Mouse (Mus musculus): ENCODE data around the gene Rxfp3. TPM values are rescaled to one million over a fixed set of nuclear protein-coding genes. Genes with fewer than 3 reads are reported as not detected.

Rxfp3 gene
- polyA plus RNA-seq, 2 experiments: not detected

DNA sequence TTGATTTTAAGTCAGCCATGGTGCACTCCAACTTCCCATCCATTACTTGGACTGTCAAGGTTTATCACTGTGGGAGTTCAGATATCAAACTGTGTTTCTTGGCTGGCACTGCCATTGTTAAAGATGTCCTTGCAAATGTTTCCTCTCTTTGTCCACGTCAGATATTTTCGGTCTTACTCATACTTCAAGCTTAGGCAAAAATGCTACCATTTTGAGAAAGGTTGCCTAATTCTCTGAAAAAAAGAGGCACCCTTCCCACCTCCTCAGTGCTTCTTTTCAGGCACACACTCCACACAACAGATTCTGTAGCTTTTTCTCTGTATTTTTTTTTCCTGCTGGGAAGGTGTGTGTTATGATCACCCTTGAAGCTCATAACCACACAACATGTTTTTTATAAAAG is 3.4 kb upstream of the Rxfp3 start:
- Histone ChIP-seq H3K27ac (no peak overlapping the region), H3K27me3 (ENCODE audit: control insufficient read depth, insufficient read depth, low read length) (peaks cover 20% of the 10 kb centered on the region), H3K9me3 (ENCODE audit: control insufficient read depth, low read length) (no peaks in the 10 kb centered on the region), H3K36me3 (replicated peaks; ENCODE audit: control insufficient read depth, insufficient read depth, low read depth) (no peaks in the 10 kb centered on the region), H3K4me3 (ENCODE audit: insufficient read depth in 1 of 2, low read depth in 2 of 2, low read length in 2 of 2) (no peak overlapping the region), H3K4me2 (ENCODE audit: low read depth) (no peak overlapping the region), H3K9ac (replicated peaks) (no peak overlapping the region), H3K4me1 (replicated peaks; ENCODE audit: control insufficient read depth in 2 of 2, insufficient read depth in 2 of 2, low read length in 1 of 2) (no peaks in the 10 kb centered on the region)
- WGBS (ENCODE audit: insufficient replicate concordance): 69% methylated on average over 2 of the region's 2 CpGs
- TF ChIP-seq CTCF (IDR thresholded peaks at IDR 0.05; ENCODE audit: low read depth) (no peak), EP300 (IDR thresholded peaks at IDR 0.05; ENCODE audit: low read depth) (no peak)
- ATAC-seq (ENCODE audit: insufficient read depth) (no peak), DNase-seq (ENCODE audit: low read depth in 3 of 3, low spot score in 3 of 3) (no peak)

DNA sequence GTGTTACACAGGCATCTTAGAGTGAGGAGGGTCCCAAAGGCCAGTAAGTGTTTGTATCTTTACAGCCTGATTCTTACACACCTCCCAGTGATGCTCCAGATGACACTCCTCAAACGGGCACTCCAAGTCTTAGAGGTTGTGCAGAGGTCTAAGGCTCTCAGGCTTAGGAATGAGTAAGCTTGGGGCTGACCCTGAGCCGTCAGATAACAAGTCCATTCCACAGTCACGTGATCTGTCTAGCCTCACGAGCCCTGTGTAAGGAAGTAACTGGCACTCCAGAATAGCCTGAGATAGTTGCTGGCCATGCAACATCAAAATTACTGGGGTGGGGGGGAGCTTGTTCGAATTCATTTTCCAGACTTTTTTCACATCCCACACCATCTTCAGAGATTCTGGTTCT is 2.3 kb upstream of the Rxfp3 start:
- H3K9ac ChIP-seq (replicated peaks): no peak overlapping the region
- no peaks in the 10 kb centered on the region for H3K9me3 ChIP-seq (ENCODE audit: control insufficient read depth, low read length)
- H3K4me3 ChIP-seq (ENCODE audit: insufficient read depth in 1 of 2, low read depth in 2 of 2, low read length in 2 of 2): no peak overlapping the region
- ATAC-seq (ENCODE audit: insufficient read depth) (no peak), DNase-seq (ENCODE audit: low read depth in 3 of 3, low spot score in 3 of 3) (no peak)
- H3K27me3 ChIP-seq (ENCODE audit: control insufficient read depth, insufficient read depth, low read length): peaks cover 30% of the 10 kb centered on the region
- H3K4me1 ChIP-seq (replicated peaks; ENCODE audit: control insufficient read depth in 2 of 2, insufficient read depth in 2 of 2, low read length in 1 of 2): no peaks in the 10 kb centered on the region
- H3K4me2 ChIP-seq (ENCODE audit: low read depth): no peak overlapping the region
- 26% methylated on average over 5 of the region's 5 CpGs for WGBS (ENCODE audit: insufficient replicate concordance)
- no peak overlapping the region for H3K27ac ChIP-seq
- no peaks in the 10 kb centered on the region for H3K36me3 ChIP-seq (replicated peaks; ENCODE audit: control insufficient read depth, insufficient read depth, low read depth)
- TF ChIP-seq EP300 (IDR thresholded peaks at IDR 0.05; ENCODE audit: low read depth) (no peak), CTCF (IDR thresholded peaks at IDR 0.05; ENCODE audit: low read depth) (no peak)

DNA sequence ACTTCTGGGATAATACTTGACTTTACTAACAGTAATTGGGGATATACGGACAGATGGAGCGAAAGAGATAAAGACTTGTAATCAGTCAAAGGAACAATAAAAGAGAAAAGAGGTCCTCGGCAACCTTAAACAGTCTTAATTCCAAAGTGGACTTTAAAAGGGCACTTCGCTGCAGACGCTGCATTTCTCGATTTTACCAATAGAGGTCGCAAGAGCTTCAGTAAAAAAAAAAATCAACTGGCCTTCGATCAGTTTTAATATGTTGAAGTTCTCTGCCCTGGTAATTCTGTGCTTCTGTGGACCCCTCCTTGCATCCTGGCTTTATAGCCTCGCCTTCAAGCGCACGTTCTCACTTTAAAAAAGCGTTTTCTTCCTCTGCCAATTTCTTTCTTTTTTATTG is 685 bp upstream of the Rxfp3 start:
- 5% methylated on average over 12 of the region's 12 CpGs for WGBS (ENCODE audit: insufficient replicate concordance)
- no peaks in the 10 kb centered on the region for H3K9me3 ChIP-seq (ENCODE audit: control insufficient read depth, low read length)
- TF ChIP-seq CTCF (IDR thresholded peaks at IDR 0.05; ENCODE audit: low read depth) (peak; percentile 48; the same call in 1 of the 2 replicates), EP300 (IDR thresholded peaks at IDR 0.05; ENCODE audit: low read depth) (no peak)
- no peaks in the 10 kb centered on the region for H3K36me3 ChIP-seq (replicated peaks; ENCODE audit: control insufficient read depth, insufficient read depth, low read depth)
- no peak overlapping the region for H3K4me2 ChIP-seq (ENCODE audit: low read depth)
- no peak overlapping the region for H3K27ac ChIP-seq
- H3K27me3 ChIP-seq (ENCODE audit: control insufficient read depth, insufficient read depth, low read length): peaks cover 30% of the 10 kb centered on the region
- no peaks in the 10 kb centered on the region for H3K4me1 ChIP-seq (replicated peaks; ENCODE audit: control insufficient read depth in 2 of 2, insufficient read depth in 2 of 2, low read length in 1 of 2)
- DNase-seq (ENCODE audit: low read depth in 3 of 3, low spot score in 3 of 3) (no peak), ATAC-seq (ENCODE audit: insufficient read depth) (no peak)
- no peak overlapping the region for H3K4me3 ChIP-seq (ENCODE audit: insufficient read depth in 1 of 2, low read depth in 2 of 2, low read length in 2 of 2)
- no peak overlapping the region for H3K9ac ChIP-seq (replicated peaks)

DNA sequence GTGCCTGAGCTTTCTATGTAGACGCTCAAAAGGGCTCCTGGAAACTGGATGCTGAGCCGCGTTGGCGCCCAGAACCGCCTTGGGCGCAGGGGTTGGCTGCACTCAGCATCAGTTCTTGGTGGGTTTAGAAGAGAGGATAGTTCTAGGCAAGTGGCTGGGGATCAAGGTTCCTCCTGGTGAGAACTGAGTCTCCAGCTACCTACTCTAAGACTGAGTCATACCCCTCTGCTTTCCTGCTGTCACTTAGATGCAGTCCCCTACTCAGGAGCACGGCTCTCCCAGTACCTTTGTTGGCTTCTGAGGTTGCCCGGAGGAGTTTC is 455 bp downstream of the Rxfp3 start:
- no peak overlapping the region for H3K27ac ChIP-seq
- H3K4me2 ChIP-seq (ENCODE audit: low read depth): peak overlapping the region; percentile 37
- ATAC-seq (ENCODE audit: insufficient read depth): no peak
- H3K36me3 ChIP-seq (replicated peaks; ENCODE audit: control insufficient read depth, insufficient read depth, low read depth): no peaks in the 10 kb centered on the region
- H3K27me3 ChIP-seq (ENCODE audit: control insufficient read depth, insufficient read depth, low read length): peaks cover 30% of the 10 kb centered on the region
- no peak for DNase-seq (ENCODE audit: low read depth in 3 of 3, low spot score in 3 of 3)
- H3K9me3 ChIP-seq (ENCODE audit: control insufficient read depth, low read length): no peaks in the 10 kb centered on the region
- TF ChIP-seq CTCF (IDR thresholded peaks at IDR 0.05; ENCODE audit: low read depth) (no peak), EP300 (IDR thresholded peaks at IDR 0.05; ENCODE audit: low read depth) (no peak)
- H3K4me1 ChIP-seq (replicated peaks; ENCODE audit: control insufficient read depth in 2 of 2, insufficient read depth in 2 of 2, low read length in 1 of 2): no peaks in the 10 kb centered on the region
- 6% methylated on average over 8 of the region's 8 CpGs for WGBS (ENCODE audit: insufficient replicate concordance)
- H3K4me3 ChIP-seq (ENCODE audit: insufficient read depth in 1 of 2, low read depth in 2 of 2, low read length in 2 of 2): no peak overlapping the region; a peak in 1 of 4 replicates
- H3K9ac ChIP-seq (replicated peaks): no peak overlapping the region

DNA sequence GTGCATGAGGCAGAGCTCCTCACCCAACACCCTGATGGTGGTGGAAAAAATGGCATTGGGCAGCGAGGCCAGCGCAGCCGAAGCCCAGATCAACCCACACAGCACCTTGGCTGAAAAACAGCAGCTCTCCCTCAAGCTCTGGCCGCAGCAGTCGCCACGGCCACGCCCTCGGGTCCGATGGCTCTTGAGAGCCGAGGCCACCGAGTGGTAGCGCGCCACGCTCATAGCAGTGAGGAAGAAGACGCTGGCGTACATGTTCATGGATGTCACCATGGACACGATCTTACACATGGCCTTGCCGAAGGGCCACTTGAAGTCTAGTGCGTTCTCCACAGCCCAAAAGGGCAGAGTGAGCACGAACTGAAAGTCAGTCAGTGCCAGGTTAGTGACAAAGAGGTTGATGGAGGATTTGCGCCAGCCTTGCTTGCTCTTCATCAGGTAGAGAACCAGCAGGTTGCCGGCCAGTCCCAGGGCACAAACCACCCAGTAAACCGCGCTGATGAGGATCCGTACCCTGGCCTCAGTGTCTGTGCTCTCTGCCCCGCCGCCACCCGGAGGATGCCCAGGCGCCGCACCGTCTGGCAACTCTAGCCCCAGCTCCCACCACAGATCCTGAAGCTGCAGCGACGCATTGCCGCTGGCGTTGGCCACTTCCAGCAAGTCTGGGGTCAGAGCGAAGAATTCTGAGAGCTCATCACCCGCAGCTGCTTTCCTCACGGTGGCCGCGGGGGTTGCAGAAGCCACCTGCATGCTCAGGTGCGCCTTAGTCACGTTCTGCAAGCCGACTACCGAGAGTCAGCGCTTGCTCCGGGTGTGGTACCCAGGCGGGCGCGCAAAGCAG is 1.0 kb downstream of the Rxfp3 start:
- Histone ChIP-seq H3K27ac (no peak overlapping the region), H3K9ac (replicated peaks) (no peak overlapping the region), H3K36me3 (replicated peaks; ENCODE audit: control insufficient read depth, insufficient read depth, low read depth) (no peaks in the 10 kb centered on the region), H3K9me3 (ENCODE audit: control insufficient read depth, low read length) (no peaks in the 10 kb centered on the region), H3K4me2 (ENCODE audit: low read depth) (peak overlapping the region; percentile 37), H3K27me3 (ENCODE audit: control insufficient read depth, insufficient read depth, low read length) (peaks cover 30% of the 10 kb centered on the region), H3K4me3 (ENCODE audit: insufficient read depth in 1 of 2, low read depth in 2 of 2, low read length in 2 of 2) (peak overlapping the region; percentile 30 to 36), H3K4me1 (replicated peaks; ENCODE audit: control insufficient read depth in 2 of 2, insufficient read depth in 2 of 2, low read length in 1 of 2) (no peaks in the 10 kb centered on the region)
- no peak for TF ChIP-seq EP300 (IDR thresholded peaks at IDR 0.05; ENCODE audit: low read depth)
- TF ChIP-seq CTCF (IDR thresholded peaks at IDR 0.05; ENCODE audit: low read depth): no peak
- ATAC-seq (ENCODE audit: insufficient read depth): no peak
- WGBS (ENCODE audit: insufficient replicate concordance): 6% methylated on average over 49 of the region's 49 CpGs
- DNase-seq (ENCODE audit: low read depth in 3 of 3, low spot score in 3 of 3): no peak

Data from liver, embryonic 14.5 days (tissue).